Mouse (Mus musculus) frontal cortex, postnatal 10 days (tissue): Measurements from ENCODE around the gene Srgn.
"Not testable (repeated sequence)": the region's sequence is repeated elsewhere in the genome, so short reads cannot be mapped to it uniquely, and the experiment has no call there.

Experiments
- DNase-seq, 2 experiments: peaks; one replicate each; pipeline ENCODE4 v3.0.0; 2022; ENCODE audit warnings: low spot score in 2 of 2, mixed read lengths in 1 of 2

Gene Srgn

DNA sequence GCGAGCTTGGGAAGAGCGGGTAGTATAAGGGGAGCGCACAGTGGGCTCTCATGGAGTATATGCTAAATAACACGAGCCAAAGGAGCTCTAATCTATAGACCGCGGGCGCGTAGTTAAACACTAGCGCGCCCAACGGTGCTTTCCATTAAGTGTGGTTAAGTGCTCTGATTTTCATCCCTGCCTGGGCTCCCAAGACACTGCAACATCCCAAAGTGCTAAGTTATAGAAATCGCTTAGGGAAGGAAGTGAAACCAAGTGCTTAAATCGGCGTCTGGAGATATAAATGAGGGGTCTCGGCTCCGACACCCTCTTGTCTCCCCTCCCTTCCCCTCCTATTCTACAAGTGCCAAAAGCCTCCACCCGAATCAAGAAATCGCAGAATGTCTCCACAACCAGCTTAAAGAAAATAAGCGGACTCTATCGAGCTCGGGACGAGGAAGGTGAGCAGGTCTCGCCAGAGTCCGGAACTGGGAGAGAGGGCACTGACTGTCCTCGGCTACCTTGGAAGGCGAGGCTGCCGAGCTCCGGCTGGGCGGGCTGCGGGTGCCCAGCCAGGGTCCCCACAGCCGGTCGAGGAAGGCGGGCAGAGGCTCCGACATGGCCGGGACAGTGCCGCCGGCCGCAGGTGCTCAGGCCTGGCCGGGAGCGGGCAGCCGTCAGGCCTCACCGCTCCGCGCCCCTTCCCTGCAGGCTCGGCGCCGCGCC, 41.2 kb downstream of the Srgn start:
- DNase-seq: no peak

DNA sequence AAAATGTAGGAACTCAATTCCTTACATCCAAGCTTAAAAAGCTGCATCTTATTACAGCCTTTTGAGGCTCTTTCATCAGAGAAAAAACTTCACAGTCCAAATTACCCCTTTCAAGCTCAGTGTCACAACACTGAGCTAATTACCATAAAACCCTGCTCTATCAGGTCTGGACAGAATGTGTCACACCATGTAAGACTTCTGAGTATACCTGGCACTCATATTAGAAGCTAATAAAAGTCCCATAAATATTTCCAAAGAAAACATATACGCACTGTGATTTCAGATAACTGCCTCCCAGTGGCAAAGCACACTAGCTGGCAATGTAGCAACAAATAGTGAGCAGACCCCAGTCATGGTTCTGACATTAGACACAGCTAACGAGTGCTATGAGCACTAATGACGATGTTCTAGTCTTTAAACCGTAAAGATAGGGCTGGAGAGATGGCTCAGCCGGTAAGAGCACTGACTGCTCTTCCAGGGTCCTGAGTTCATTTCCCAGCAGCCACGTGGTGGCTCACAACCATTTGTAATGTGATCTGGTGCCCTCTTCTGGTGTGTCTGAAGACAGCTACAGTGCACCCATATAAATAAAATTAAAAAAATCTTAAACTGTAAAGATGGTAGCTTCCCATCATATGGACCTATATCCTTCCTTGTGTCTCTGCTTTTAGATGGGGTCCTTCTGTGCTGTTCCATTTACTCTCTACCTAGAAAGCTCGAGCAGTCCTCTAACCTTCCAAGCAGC, 46.0 kb downstream of the Srgn start:
- DNase-seq: no peak

DNA sequence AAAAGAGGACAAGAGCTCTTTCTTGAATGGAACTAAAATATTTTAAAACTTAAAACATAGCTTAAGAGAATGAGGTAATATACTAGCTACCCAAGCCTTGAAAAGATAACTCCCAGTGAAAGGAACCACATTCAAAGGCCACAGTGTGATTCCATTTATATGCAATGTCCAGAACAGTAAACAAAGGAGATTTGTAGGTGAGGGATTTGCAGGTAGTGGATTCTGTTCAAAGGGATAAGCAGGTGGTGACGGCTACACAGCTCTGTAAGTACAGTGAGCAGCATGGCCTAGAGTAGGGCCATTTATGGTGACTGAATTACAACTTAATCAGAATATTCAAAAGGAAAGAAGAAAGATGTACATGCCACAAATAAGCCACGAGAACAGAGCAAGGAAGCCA, 50.3 kb downstream of the Srgn start:
- DNase-seq: no peak

DNA sequence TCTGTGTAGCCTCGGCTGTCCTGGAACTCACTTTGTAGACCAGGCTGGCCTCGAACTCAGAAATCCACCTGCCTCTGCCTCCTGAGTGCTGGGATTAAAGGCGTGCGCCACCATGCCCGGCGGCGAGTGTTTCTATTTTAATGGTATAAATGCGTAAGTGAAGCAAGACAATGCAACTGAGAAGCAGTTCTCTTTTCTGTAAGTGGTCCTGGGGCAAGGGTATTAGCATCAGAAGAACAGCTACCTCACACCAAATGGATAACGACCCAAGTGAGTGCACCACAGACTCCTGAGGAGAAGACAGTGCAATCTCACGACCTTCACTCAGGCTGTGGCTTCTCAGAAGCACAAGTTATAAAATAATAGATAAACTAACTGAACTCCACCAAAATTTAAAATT, 52.3 kb downstream of the Srgn start:
- no peak for DNase-seq

DNA sequence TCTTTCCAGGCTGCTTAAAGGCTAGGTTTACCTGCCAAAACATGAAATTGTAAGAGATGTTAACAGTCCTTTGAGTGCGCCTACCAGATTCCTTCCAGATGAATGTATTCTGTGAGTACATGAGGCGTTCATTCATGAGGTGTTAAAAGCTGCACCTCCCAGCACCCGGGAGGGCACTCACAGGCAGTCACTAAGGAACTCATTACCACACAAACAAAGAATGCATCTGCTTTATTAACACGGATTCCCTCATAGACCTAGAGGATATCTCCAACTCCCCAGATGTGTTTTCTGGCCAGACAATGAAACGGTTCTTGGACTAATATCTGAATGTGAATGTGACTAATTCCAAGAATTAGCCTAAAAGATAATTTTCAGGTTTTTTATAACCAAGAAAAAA, 56.1 kb downstream of the Srgn start:
- DNase-seq: no peak

DNA sequence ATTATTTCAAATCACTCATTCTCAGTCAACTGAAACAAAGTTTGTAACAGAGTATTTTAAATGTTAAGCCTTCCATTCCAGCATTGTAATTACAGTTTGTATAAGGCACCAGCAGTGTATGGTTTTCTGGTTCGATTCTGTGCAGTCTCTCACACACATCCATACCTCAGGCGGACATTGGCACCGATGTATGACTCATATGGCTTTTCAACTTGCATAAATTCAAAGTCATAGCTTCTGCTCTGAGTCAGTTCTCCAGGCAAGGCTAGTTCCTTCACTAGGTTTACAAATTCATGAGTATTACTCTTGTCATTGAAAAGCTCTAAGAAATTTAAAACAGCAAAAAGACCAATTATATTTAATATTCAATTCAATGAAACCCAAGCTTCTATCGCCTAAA, 57.5 kb downstream of the Srgn start:
- DNase-seq: no peak

DNA sequence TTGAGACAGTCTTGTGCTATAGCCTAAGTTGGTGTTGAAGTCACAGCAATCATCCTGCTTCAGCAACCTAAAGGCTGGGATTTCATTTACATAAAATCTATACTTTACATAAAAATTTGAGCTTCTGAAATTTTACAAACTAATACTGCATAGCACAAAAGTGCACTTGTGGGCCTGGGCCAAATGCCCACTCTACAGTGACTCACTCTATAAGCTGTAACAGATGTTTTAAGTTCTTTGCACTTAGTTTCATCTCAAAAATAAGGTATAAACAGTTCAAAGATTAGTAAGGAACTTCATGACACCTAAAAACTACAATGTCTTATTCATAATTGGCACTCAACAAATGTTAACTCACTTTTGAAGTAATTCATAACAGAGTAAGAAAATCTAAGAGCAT, 65.9 kb downstream of the Srgn start:
- DNase-seq: no peak

DNA sequence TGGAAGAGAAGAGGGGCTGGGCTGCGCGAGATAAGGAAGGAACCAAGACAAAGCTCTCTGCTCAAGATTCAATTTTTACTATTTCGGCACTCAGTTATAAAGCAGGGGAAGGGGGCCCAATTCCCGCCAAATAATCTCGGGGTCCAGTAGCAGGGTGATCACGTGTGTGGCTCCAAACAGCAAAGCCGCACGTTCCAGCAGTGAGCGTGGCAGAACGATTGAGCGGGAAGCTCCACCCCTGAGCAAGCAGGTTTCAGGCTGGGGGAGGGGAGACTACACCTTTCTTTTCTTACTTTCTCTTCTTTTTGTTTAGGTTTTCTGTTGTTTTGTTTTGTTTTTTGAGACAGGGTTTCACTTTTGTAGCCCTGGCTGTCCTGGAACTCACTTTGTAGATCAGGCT, 75.2 kb downstream of the Srgn start:
- not testable (repeated sequence) for DNase-seq

DNA sequence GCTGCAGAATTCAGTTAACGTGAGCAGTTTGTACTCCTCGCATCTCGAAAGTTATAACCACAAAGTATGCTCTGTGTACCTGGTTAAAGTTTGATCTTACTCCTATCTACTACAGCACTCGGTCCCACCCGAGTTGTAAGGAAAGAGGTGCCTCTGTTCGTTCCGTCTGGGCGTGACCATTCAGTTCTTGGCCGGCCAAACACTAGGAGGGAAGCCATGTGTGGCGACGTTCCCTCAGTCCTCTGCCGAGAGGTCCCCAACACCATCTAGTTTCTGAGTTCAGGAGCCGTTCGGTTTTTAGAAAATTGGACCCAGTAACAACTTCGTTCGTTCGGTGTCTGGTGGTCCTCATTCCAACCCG, 77.0 kb downstream of the Srgn start:
- DNase-seq: peak in 1 of 2 experiments; percentile 22

DNA sequence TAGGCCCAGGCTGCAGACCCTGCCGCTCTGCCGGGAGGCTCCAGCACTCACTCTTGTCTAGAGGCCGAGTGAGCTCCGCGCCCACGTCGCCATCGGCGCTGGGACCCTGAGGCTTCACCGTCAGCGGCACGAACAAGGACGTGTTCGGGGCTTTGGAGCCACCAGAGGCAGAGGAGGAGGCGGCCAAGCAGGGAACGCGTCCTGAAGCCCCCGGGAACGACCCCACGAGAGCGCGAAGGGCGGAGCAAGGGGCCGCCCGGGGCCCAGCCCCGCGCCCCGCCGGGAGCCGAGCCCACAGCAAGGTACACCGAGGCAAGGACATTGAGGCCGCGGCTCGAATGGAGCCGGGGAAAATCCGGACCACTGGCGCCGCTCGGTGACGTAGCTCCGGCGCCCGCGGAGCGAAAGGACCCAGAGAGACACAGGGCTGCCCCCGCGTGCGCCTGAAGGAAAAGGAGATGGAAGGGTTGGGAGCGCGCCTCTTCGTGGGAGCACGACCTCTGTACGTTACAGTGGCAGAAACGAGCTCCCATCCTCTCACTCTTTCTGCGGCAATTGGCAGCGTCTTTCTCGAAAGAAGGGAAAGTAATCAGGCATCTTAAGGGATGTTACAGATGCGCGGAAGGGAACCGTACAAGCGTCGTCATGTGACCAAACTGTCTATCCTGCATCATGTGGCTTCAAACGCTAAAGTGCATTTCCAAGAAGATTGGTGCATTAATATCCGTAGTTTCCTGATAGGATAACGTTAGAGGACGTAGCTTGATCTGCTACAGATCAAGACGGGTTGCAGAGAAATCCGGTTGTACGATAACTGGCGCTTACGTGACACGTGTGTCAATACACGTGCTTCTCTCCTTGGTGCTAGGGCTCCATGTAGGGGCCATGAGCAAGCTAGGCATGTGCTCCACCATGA, 77.6 kb downstream of the Srgn start, which contains the start of the genes 4930507D05Rik and Supv3l1:
4930507D05Rik (plus strand) TSS at position 126 of the 916 bp plus-strand sequence.
Supv3l1 (minus strand) TSS at position 375 of the 916 bp plus-strand sequence.
- peak; percentile 82 to 89 for DNase-seq
